Mouse (Mus musculus) granulocyte monocyte progenitor cell, adult 5-6 weeks (primary cell): Measurements from ENCODE around the gene Pkd1l3. TPM values are rescaled to one million over a fixed set of nuclear protein-coding genes. Genes with fewer than 3 reads are reported as not detected.

Experiments used
- ATAC-seq: replicated peaks from 2 replicates; pipeline ENCODE4 v1.8.0; 2016; ENCODE audit warnings: mild to moderate bottlenecking, moderate TSS enrichment, inconsistent platforms; ENCODE audit not compliant: poor library complexity, severe bottlenecking
- total RNA-seq, 2 experiments: library from RNA; stranded (forward) in 1 of 2; stranded (reverse) in 1 of 2; fragments of 200-712, 200-1000 nt in 1 of 2; fragments of >200 nt in 1 of 2; fragmentation: Nextera tagmentation in 1 of 2; gene quantifications; 2 replicates each; pipeline ENCODE4 v1.2.3; 2014 to 2017

The Pkd1l3 gene
- total RNA-seq (2014; fragmentation: Nextera tagmentation) (0.13 and 2.1 TPM in 2 replicates), total RNA-seq (2017) (0.17 and 1.3 TPM in 2 replicates)

DNA sequence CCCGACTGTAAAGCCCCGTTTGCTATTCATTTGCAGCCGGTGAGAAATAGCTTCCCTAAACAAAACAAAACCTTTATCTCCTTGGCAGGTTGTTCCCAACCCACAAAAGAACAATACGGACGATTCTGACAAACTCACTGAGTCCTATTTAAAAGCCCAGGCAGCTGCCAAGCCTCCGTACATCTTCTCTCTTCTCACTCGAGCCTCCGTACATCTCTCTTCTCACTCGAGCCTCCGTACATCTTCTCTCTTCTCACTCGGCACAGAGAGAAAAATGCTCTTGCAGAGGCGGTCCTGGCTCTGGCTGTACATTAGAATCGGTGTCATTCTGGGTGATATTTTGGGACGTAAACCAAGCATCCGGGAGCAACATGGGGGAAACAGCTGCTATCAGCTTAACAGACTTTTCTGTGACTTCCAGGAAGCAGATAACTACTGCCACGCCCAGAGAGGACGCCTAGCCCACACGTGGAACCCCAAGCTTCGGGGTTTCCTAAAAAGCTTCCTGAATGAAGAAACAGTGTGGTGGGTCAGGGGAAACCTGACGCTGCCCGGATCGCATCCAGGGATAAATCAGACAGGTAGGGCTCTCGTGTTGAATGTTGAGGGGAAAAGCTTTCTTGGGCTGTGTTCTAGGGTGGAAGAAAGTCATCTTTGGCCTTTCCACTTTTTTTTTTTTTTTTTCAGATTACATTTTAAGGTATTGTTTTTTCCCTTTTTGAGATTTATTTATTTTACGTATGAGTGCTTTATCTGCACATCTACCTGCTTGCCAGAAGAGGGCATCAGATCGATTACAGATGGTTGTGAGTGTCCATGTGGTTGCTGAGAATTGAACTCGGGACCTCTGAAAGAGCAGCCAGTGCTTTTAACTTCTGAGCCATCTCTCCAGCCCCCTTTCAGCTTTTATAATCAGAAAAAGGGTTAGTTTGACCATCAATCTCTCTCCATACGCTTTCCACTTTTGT lies at the start of gene Pkd1l3:
Gene Pkd1l3, plus strand, starts transcription at position 275 of the 968 bp plus-strand sequence.
- ATAC-seq, result peak; percentile 97

DNA sequence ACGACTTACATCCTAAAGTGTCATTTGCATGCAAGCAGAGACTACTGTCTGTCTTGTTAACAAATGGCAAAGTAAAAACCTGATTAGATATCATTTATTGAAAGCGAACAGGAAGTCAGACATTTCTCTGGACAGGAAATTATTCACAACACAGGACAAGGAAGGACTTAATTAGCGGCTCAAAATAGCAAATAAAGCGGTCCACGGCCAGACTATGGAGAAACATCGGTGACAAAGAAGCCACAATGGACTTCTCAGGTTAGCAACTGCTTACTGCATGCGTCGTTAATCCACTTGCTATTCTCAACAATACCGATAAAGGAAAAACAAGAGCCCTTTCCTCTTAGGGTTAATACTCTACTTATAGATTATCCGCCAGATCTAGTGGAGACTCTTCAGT lies 49.6 kb upstream of the Pkd1l3 start:
- no peak for ATAC-seq

GRCm38 (mm10) chr8:109565498-109566333 lies 48.6 kb upstream of the Pkd1l3 start, which contains the start of the genes Dhx38 and Txnl4b:
Gene Dhx38, minus strand, starts transcription at chr8:109565861.
Gene Txnl4b, plus strand, starts transcription at chr8:109565892.
- peak; percentile 86 for ATAC-seq

DNA sequence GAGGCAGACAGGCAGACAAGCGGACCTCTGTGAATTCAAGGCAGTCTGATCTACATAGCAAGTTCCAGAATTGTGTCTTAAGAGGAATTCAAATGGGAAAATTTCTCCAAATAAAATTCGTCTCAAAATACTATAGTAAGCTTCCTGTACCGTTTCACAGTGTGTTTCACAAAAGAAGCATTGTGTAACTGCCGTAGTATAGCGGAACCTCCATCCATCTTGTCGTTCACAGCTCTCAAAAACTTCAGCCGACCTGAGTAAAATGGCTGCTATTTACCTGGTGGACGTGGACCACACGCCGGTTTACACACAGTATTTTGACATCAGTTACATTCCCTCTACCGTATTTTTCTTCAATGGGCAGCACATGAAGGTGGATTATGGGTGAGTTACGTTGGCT lies 43.2 kb upstream of the Pkd1l3 start:
- ATAC-seq, result 0 out of 2 replicates have a peak, but pooled peaks have one; percentile 17

DNA sequence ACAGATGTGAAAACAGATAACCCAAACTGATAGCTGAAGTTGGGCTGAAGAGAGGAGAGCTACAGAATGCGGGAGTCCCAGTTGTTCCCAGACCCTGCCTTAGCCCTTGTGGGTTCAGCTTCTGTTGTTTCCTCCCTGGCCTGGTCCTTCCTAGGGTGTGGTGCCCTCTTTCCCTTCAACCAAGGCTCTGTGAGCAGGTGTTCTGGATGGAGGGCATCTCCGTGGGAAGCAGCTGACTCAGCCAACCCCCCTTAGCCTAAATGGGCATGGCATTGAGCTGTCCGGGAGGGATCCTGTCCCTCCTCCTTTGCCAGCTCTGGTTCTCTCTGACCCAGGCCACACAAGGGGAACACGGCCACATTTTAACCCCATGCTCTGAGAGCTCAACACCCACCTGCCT lies 38.0 kb upstream of the Pkd1l3 start:
- ATAC-seq, result no peak

- peak; percentile 85 for ATAC-seq
These were observed 35.4 kb upstream of the Pkd1l3 start, which contains the start of gene Hp for GRCm38 (mm10) chr8:109578900-109579301. Gene Hp, minus strand, starts transcription at chr8:109579172.

DNA sequence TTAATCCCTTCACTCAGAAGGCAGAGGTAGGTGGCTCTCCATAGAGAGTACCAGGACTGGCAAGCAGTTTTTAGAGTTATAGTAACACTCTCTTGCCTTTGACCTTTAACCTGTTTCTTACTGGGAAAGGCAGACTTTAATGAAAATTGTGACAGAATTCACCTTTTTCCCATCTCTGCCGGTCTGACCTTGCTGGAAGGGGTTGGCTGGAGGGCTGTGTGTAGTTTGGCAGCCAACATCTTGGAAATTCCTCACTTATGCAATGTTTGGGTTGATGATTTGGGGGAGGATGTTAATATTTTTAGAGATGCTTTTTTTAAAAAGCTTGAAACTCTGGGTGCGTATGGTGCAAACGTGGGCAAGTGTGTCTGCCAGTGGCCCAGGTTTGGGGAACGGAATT lies 30.0 kb upstream of the Pkd1l3 start:
- ATAC-seq, result no peak

GRCm38 (mm10) chr8:109584830-109585229 lies 29.5 kb upstream of the Pkd1l3 start:
- ATAC-seq, result no peak

GRCm38 (mm10) chr8:109585652-109586051 lies 28.7 kb upstream of the Pkd1l3 start:
- peak; percentile 98 for ATAC-seq

DNA sequence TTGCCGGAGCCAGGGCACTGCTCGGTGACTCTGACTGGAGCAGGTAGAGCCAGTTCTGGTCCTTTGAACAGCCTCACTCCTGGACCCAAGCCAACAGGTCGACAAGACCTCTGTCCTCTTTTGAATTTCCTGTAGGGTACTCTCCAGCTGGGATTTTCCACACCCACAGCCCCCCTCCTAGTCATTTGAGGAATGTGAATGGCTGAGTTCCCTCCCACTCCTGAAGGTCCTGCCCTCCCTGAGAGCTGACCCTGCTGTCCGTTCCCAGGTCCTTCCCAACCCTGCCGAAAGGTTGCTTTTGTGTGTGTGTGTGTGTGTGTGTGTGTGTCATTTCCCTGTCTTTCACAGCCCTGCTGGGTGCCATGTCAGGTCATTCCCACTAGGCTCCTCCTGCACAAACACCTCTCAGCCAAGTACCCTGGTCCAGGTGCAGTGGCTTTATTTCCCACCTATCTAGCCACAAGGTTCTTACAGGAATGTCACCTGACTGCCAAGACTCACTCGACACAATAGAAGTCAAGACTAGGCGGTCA lies 27.3 kb upstream of the Pkd1l3 start:
- ATAC-seq, result no peak

DNA sequence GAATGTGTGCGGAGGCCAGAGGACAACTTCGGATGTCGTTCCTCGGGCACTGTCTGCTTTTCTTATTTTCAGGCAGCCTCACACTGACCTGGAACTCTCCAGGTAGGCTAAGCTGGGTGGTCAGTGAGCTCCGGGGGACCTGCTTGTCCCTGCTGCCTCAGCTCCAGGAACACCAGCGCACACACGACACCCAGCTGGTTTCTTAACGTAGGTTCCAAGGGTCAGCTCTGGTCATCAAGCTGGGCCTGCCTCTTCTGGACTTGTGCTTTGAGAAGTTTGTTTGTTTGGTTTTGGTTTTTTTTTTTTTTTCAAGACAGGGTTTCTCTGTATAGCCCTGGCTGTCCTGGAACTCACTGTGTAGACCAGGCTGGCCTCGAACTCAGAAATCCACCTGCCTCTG lies 23.4 kb upstream of the Pkd1l3 start:
- no peak for ATAC-seq

GRCm38 (mm10) chr8:109591367-109591766 lies 22.9 kb upstream of the Pkd1l3 start:
- no peak for ATAC-seq

DNA sequence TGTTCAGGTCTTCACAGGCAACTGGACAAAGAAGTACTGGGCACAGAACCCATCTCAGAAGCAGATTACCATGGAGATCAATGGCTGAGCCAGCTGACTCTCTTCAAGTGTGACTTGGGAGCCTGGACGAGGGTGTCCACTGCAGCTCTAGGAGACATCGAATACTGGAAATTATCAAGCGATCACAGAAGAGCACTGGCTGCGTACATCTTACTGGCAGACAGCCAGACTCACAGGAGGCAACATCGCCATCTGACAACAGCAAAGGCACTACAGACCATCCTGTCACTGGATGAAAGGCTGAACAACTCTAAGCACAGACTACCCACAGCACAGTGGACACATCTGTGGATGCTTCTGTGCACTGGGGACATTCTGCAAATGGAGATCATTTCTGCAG lies 22.2 kb upstream of the Pkd1l3 start:
- ATAC-seq, result no peak

DNA sequence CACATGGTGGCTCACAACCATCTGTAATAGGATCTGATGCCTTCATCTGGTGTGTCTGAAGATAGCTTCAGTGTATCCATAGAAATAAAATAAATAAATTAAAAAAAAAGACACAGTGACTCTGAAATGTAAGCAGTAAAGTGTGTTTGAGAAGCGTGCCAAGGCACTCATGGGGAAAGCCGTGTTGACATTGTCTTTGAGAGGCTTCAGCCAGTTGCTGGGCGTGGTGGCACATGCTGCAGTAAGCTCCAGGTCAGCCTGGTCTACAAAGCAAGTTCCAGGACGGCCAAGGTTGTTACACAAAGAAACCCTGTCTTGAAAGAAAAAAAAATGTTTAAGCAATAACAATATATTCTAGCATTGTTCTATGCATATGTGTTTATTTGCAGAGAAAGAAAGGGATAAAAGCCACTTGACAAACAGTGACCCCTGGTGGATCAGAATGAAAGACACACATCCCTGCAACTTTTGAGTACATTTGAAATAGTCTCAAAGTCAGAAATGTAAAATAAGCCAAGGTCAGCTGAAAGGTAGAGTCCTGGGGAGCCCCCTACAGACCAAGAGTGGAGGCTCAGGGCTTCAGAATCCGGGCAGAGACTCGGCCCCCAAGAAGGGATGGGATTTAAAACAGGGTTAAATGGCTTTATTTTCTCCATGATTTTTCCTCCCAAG lies 21.1 kb upstream of the Pkd1l3 start:
- ATAC-seq, result peak; percentile 90

GRCm38 (mm10) chr8:109595854-109596253 lies 18.5 kb upstream of the Pkd1l3 start:
- ATAC-seq, result peak; percentile 82

- ATAC-seq, result no peak
These were observed 7.6 kb upstream of the Pkd1l3 start for GRCm38 (mm10) chr8:109606725-109607124.

DNA sequence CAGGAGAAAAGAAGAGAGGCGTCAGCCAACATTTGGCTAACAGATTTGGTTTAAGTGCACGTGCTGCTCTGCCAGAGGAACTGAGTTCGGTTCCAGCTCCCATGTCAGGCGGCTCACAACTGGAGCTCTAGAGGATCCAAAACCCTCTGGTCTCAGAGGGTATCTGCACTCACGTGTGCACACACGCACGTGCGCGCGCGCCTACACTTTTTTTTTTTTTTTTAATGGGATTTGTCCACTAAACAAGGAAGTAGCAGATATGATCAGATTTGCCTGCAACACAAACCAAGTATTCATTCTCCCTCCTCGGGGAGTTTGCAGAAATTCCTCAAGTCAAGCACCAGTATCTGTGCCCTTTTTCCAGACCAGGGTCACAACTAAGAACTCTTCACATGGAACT lies 6.7 kb upstream of the Pkd1l3 start:
- ATAC-seq, result peak; percentile 25

GRCm38 (mm10) chr8:109608271-109609152 lies 5.8 kb upstream of the Pkd1l3 start, which contains the start of gene Dhodh:
Gene Dhodh, minus strand, starts transcription at chr8:109608673.
- peak; percentile 95 for ATAC-seq

DNA sequence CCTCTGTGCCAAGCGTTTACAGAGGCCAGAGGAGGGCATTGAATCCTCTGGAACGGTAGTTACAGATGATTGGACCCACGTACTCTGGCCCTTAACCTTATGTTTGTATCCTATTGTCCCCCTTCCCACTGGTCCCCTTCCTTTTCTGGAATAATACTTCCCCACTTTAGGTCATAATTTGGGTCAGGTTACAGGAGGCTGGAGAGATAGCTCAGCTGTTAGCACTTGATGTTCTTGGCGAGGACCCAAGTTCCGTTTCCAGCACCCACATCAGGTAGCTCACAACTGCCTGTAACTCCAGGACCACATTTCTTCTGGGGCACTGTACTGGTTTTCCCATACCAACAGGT lies 5.2 kb upstream of the Pkd1l3 start:
- ATAC-seq, result no peak
